Mouse (Mus musculus) olfactory bulb, adult 2 months (tissue): ENCODE results near the gene Fam166a.

Experiments used
- CTCF ChIP-seq: fragments of 200-500 bp; IDR thresholded peaks from 2 replicates; pipeline ENCODE4 v1.5.1; 2012; ENCODE audit warnings: low read depth, mild to moderate bottlenecking, low read length, moderate library complexity; ENCODE audit not compliant: insufficient read depth
- POLR2A ChIP-seq: fragments of 200-500 bp; IDR thresholded peaks from 2 replicates; pipeline ENCODE4 v1.6.1; 2012; ENCODE audit warnings: mild to moderate bottlenecking, low read depth, low read length, moderate library complexity; ENCODE audit not compliant: insufficient read depth

- TF ChIP-seq POLR2A: no peak
- TF ChIP-seq CTCF: no peak
Measured at GRCm38 (mm10) chr2:25225811-25226379, 7.3 kb downstream of the Fam166a start.
